Mouse (Mus musculus): ENCODE measurements around the gene C6.

Gene C6

DNA sequence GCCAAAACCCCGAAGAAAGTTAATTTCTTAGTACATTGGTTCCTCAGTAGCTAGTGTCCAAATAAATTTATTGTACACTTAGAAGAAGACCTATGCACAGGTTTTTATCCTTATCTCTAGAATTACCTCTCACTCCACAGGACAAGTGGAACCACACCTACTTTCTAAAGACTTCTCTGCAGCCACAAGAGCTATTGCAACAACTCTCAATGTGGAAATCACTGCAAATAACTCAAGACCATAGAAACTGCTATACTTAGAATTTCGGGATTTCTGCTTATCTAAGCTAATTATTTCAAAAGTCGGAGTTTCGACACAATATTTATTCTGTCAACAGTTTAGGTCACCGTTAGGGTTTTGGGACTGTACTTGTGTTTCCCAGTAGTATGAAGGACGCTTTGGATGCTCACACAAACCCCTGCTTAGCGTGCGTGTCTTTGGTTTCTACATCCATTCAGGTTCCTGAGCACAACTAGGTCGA, at the start of gene C6:
Gene C6 (plus strand): TSS at position 346 of the 481 bp plus-strand sequence.
- DNase-seq: no peak

DNA sequence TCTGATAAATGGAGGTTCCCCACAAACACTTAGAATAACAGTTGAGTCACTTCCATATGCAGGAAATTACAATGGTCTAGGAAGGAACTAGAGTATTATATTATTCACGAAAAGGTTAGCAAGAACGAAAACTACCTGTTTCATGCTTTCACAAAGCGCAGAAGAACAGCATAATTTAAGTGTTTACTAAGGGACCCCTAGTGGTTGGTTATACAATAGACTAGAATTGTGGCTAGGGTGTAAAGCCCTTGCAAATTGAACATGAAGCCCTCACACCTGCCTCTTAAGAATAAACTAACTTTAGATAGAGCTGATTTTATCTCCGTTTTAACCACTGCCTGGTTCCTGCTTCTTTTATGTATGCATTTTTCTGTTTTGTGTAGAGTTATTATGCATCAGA, 29.4 kb upstream of the C6 start:
- DNase-seq: no peak

DNA sequence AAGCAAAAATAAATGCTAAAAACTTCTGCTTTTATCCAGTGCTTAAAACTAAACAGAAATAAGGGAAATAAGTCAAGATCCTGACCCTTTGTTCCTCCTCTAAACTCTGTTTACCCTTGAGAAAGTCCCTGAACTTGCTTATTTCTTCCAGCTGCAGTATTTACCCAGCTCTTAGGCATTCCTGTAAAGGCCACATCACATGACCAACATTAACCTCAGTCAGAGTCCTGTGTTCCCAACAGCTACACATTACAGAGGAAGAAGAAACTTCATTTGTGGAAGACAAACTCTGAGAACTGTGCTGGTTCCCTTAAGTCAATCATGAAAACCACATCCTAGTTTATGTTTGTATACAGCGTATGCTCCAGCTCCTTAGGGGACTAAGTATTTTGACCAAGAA, 7.2 kb downstream of the C6 start:
- no peak for DNase-seq

DNA sequence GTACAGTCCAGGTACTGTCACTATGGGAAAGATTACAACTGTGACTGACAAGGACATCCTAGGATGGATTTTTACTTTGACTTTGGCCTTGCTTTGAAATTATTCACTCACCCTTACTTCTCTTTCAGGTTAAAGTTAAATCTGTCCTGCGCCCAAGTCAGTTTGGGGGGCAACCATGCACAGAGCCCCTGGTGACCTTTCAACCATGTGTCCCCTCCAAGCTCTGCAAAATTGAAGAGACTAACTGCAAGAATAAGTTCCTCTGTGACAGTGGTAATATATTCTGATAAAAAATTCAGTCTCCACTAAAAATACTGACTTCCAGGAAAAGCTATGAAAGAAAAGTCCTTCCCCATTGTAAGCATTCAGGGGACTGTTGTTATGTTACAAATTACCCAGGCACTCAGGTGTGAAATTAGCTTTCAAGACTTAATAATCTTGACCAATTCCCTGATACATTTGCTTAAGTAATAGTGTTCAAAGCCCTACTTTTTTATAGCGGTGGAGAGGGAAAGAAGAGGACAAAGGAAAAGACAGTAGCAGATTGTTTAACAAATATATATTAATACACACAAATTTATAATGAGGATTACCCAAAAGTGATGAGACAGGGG, 8.1 kb downstream of the C6 start:
- DNase-seq: no peak

DNA sequence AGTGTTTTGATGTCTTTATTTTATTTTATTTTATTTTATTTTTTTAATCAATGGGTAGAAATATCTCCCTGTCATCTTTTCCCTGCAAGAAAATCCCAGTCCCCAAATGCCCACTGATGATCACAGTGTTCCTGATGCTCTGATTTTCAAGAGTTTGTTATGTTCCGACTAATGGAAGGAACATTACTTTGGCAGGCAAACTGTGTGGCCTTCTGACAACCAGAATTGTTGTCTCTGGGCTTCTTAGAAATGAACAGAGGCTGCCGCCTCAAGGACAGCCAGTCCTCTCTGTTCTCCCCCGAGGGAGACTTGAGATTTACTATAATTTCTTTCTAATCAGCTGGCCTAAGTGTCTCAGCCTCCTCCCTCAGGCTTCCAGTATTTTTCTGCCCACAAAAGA, 20.7 kb downstream of the C6 start:
- no peak for DNase-seq

DNA sequence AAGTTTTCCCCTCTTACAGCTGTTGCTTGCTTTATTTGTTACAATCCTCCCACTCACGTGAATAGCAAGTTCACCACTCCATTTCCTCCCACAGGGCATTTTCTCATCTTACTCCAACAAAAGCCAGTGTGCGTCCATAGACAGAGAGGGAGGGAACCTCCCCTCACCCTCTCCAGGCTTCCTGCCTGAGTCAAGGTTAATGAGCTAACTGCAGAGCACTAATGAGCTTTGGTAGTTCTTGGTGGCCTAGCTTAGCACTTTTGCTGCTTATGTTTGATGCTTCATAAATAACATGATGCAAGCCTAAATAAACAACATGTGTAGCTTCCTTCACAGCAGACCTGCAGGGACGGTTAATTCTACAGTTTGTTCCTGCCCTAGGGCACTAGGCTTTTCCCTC, 63.4 kb downstream of the C6 start:
- DNase-seq: no peak

DNA sequence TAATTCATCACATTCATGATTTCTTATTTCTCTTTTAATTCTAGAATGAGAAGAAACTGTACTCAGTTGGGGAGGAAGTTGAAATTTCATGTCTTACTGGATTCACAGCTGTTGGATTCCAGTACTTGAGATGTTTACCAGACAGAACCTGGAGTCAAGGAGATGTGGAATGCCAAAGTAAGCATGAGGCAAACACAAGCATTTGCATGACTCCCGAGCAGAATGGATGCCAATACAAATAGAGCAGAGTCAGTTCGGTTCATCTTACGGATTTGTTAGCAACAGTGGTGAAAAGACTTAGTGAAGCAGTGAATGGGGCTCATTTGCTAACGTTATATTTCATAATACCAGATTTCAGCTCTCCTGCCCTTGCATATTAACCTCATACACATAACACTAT, 69.9 kb downstream of the C6 start:
- DNase-seq: no peak

DNA sequence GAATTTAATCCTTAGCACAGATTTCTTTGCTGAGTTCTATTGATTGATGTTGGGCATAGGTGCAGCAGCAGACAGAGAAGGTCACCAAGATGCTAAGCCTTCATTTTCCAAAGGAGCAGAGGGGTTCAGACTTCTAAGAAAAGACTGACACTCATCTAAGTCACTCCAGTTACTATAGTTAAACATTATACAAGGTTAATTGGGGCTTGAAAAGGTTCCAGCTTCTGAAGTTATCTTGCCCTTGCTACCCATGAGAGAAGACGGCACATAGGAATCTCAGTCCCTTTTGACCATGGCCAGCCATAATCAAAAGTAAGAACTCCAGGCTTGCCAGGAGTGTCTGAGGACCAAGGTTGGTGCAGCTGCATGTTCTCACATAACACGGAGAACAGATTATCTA, 77.3 kb downstream of the C6 start:
- DNase-seq: peak; percentile 5

DNA sequence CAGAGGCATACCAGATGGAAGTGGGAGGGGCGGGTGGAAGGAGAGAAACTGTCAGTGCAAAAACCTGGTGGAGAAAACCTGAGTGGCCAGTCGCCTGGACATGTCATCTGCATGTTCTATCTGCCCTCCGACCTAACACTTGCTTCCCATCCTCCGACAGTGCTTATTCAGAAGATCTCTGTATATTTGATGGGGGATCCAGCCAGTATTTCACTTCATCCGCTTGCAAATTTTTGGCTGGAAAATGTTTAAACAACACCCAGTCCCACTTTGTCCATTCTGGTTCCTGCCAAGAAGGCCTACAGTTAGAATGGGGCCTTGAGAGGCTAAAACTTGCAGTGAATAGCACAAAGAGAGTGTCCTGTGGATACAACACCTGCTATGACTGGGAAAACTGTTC, 81.2 kb downstream of the C6 start:
- no peak for DNase-seq

DNA sequence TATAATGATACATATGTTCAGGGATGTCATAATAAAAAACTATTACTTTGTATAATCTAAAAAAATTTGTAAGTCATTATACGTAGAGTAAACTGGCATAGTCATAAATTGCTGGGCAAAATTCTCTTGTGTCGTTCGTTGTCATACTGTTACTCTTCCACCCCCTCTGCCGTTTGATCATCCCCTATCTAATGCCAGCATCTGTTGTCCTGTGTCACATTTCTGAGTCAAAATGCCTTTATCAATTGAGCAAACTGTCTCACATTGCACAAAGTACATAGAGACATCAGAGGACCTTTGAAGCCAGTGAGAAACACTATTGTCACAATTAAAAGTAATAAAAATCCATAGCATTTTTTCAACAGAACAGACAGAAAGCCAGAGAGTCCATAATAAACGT, 88.0 kb downstream of the C6 start:
- DNase-seq: no peak

DNA sequence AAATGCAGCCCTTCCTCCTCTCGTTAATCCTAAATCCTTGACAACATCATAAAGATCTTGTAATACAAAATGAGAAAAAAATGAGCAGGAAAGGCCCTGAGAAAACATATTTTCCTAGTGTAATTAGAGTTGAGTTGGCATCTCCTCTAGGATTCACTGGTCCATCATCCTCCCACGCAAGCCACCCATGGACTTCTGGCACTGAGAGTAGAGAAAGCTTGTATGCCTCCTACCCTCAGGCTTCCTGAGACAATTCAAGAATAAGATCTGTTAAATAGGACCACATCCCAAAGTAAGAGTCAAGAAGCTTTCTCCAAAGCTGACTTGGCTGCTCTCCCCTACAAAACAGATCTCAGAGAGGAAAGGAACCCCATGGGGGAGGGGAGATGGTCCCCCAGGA, 88.7 kb downstream of the C6 start:
- DNase-seq: no peak

DNA sequence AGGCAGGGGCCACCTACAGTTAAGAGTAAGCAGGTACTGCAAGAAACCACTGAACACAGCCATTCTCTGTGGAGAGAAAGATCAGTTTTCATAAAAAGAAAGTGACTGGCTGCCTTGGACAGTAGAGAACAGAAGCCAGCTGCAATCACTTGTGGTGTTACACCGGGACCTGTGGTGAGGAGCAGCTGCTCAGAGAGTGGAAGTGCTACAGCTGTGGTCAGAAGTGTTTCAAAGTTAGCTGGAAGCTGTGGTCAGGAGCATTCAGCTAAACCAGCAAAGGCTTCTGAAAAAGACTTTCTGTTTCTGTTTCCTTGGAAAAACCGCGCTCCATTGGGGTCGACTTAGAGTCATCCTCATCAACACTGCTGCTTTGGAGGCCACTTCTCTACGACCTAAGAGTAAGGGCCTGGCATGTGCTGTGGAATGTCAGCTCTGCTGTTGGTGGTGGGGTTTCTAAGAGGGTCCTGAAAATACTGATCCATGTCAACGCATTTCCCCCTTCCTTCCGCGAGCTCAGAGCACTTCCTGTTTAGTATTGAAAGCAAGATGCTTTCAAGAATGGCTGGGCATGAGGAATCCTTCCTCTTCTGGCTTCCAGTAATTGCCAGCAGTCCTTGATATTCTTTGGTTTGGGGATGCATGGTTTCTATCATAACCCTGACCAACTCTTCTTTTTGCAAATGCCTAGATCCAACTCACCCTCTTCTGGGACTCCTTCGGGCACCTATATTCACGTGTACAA, 89.9 kb downstream of the C6 start:
- no peak for DNase-seq

DNA sequence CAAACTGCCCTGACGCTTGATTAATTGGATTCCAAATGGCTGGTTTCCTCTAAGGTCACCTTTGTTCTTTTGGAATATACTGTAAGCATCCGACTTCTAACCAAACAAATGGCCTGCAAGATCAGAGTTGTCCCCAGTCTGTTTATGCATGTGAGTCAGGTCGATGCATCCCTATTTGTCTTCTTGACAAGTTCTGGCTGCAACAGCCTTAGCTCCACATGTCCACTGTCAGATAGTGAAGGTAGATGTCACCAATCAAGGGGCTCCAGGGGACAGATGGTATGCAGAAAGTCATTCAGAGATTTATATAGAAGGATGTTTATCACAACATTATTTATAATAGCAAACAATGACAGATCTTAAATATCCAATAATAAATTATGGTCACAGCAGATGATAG, 91.5 kb downstream of the C6 start:
- DNase-seq: no peak

DNA sequence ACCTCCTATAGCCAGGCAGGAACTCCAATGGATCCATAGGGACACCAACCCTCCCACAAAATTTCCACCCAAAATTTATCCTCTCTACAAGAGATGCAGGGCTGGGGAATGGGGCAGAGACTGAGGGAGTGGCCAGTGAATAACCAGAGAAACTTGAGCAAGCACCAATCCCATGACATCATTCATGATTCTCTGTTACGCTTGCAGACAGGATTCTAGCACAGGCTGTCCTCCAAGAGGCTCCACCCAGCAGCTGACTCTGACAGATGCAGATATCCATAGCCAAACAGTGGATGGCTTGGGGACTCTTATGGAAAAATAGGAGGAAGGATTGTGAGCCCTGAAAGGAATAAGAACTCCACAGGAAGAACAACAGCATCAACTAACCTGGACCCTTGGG, 94.2 kb downstream of the C6 start:
- DNase-seq: no peak

DNA sequence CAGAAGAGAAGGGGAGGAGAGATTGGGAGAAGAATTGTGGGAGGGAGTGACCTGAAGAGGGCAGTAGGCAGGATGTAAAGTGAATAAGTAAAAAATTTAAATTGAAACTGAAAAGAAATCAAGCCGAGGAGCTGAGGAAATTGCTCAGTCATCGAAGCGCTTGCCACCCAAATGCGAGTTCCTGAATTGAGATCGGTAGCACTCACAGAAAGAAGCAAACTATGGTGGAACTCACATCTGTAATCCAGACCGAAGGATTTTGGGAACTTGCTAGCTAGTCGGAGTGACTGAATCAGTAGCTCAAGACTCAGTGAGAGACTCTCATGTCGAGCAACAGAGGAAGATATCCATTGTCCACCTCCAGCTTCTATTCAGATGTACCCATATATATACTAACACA, 94.8 kb downstream of the C6 start:
- DNase-seq: no peak

DNA sequence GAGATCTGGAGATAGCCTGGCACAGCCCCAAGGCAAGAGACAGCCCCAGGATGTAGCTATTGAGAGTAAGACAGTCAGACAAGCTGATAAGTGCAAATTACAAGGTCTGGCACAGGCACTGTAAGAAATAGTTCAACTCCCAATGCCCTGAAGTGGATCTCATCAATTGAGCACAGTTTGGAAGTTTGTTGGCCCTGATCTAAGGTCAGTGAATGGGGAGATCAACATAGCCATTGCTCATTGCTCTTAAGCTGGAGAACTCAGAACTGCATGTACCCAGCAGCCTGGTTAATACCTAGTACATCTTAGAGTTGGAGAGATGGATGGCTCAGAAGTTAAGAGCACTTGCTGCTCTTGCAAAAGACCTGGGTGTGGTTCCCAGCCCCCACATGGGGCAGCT, 100.8 kb downstream of the C6 start:
- no peak for DNase-seq

DNA sequence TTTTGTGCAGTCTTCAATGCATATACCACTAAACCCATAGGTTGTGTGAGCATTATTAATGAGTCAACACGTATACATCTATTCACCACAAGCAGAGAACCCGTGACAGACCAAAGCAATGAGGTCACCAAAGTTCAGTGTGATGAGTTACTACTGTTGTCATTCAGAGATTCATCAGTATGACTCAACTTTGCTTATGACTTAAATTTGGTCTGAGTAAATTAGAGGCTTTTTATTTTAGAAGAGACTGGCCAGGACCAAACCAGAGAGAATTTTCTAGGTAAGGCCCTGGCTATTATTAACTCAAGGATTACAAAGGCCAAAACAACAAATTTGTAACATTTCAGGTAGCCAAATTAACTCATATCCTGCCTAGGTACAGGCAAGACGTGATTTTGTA, 109.4 kb downstream of the C6 start:
- no peak for DNase-seq

DNA sequence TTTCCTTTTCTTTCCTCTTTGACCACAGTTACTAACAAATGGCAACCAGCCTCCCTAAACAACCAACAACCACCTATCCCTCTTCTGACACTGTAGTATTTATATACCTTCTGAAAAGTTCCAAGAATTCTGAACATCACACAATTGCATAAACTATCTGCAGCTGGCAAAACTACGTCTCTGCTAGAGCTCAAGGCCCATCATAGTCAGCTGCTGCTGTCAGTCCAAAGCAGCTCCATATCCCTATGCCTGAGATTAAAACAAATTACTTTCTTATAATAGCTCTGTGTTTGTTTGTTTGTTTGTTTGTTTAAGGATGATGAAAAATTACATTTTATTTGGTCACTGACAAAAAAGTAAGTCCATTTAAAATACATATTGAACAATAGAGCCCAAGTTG, 123.0 kb downstream of the C6 start:
- no peak for DNase-seq
